Mouse (Mus musculus) neural tube, embryonic 12.5 days (tissue): ENCODE measurements around the gene Ccdc33. TPM values are rescaled to one million over a fixed set of nuclear protein-coding genes. Genes with fewer than 3 reads are reported as not detected.

ENCODE experiments used
- ATAC-seq: fragments of 200-750 bp; cut with Nextera tagmentation; 2 replicates; pipeline ENCODE4 v1.8.0; 2017; ENCODE audit warnings: low read depth, mild to moderate bottlenecking, moderate TSS enrichment, moderate library complexity; ENCODE audit not compliant: low FRiP score
- H3K27ac ChIP-seq: fragments of 300-500 bp; sonication (generic); 2 replicates; pipeline ENCODE4 v1.5.1; 2016
- H3K27me3 ChIP-seq: fragments of 300-500 bp; sonication (generic); replicated peaks from 2 replicates; pipeline ENCODE4 v1.6.1; 2016; ENCODE audit warnings: mild to moderate bottlenecking
- H3K36me3 ChIP-seq: fragments of 300-500 bp; sonication (generic); 2 replicates; pipeline ENCODE4 v1.6.1; 2016; ENCODE audit warnings: mild to moderate bottlenecking
- H3K4me1 ChIP-seq: fragments of 300-500 bp; sonication (generic); 2 replicates; pipeline ENCODE4 v1.6.1; 2016
- H3K4me2 ChIP-seq: fragments of 300-500 bp; sonication (generic); replicated peaks from 2 replicates; pipeline ENCODE4 v1.6.1; 2016; ENCODE audit warnings: mild to moderate bottlenecking
- H3K4me3 ChIP-seq: fragments of 300-500 bp; sonication (generic); 2 replicates; pipeline ENCODE4 v1.5.1; 2016
- H3K9ac ChIP-seq: fragments of 300-500 bp; sonication (generic); 2 replicates; pipeline ENCODE4 v1.6.1; 2016; ENCODE audit warnings: mild to moderate bottlenecking
- H3K9me3 ChIP-seq: fragments of 300-500 bp; sonication (generic); 2 replicates; pipeline ENCODE4 v1.6.1; 2016; ENCODE audit warnings: mild to moderate bottlenecking
- WGBS: fragments of 180-500 bp; shearing (Covaris S2); methylation state at CpG from one replicate; pipeline ENCODE4 v1.1.7; 2016; 5-methylcytosine and 5-hydroxymethylcytosine counted together
- polyA plus RNA-seq: library from polyadenylated mRNA; unstranded; fragments of >200 nt; fragmentation: Nextera tagmentation; extraction: Ambion mirVana; gene quantifications from 2 replicates; pipeline ENCODE4 v1.2.1, GENCODE M21; 2016

The Ccdc33 gene
- polyA plus RNA-seq: 0.70 and 1.3 TPM in 2 replicates

GRCm38 (mm10) chr9:58118671-58119070, at the start of gene Ccdc33:
Gene Ccdc33 (minus strand): TSS chr9:58118823.
- H3K4me2 ChIP-seq: no peak within 1 kb of the TSS
- H3K27me3 ChIP-seq: peaks cover 39% of the 10 kb centered on the region
- no peak for ATAC-seq
- H3K9ac ChIP-seq: no peak within 1 kb of the TSS
- 38% methylated on average over 2 of the region's 2 CpGs for WGBS
- H3K9me3 ChIP-seq: no peaks in the 10 kb centered on the region
- no peaks in the 10 kb centered on the region for H3K36me3 ChIP-seq
- H3K27ac ChIP-seq: no peak within 1 kb of the TSS
- no peak within 1 kb of the TSS for H3K4me3 ChIP-seq
- H3K4me1 ChIP-seq: peaks cover 30% of the 10 kb centered on the region

GRCm38 (mm10) chr9:58165779-58166178, 47.2 kb upstream of the Ccdc33 start:
- WGBS: 83% methylated on average over 1 of the region's 1 CpGs
- ATAC-seq: no peak

GRCm38 (mm10) chr9:58163146-58163545, 44.5 kb upstream of the Ccdc33 start:
- no peak overlapping the region for H3K27ac ChIP-seq
- H3K9me3 ChIP-seq: no peaks in the 10 kb centered on the region
- H3K27me3 ChIP-seq: 0 out of 2 replicates have a peak, but pooled peaks cover 4% of the 10 kb centered on the region
- no peak overlapping the region for H3K4me3 ChIP-seq
- H3K9ac ChIP-seq: no peak overlapping the region
- H3K36me3 ChIP-seq: no peaks in the 10 kb centered on the region
- no peak overlapping the region for H3K4me2 ChIP-seq
- H3K4me1 ChIP-seq: peaks cover 6% of the 10 kb centered on the region; the same call in 1 of the 2 replicates
- no peak for ATAC-seq
- WGBS: 75% methylated on average over 5 of the region's 5 CpGs

More at GRCm38 (mm10) chr9:58165779-58166178, 47.2 kb upstream of the Ccdc33 start:
- Histone ChIP-seq H3K27me3 (0 out of 2 replicates have a peak, but pooled peaks cover 4% of the 10 kb centered on the region), H3K4me3 (no peak overlapping the region), H3K36me3 (no peaks in the 10 kb centered on the region), H3K9me3 (no peaks in the 10 kb centered on the region), H3K27ac (no peak overlapping the region), H3K4me1 (peaks cover 6% of the 10 kb centered on the region), H3K9ac (no peak overlapping the region), H3K4me2 (no peak overlapping the region)

GRCm38 (mm10) chr9:58162173-58162572, 43.5 kb upstream of the Ccdc33 start:
- 86% methylated on average over 3 of the region's 3 CpGs for WGBS

GRCm38 (mm10) chr9:58160315-58160714, 41.7 kb upstream of the Ccdc33 start:
- H3K36me3 ChIP-seq: no peaks in the 10 kb centered on the region
- peaks cover 4% of the 10 kb centered on the region; the same call in 1 of the 2 replicates for H3K27me3 ChIP-seq
- no peak overlapping the region for H3K9ac ChIP-seq
- no peak overlapping the region for H3K4me2 ChIP-seq
- H3K4me3 ChIP-seq: no peak overlapping the region
- 84% methylated on average over 5 of the region's 5 CpGs for WGBS
- H3K27ac ChIP-seq: no peak overlapping the region
- H3K9me3 ChIP-seq: no peaks in the 10 kb centered on the region
- ATAC-seq: no peak
- peaks cover 9% of the 10 kb centered on the region for H3K4me1 ChIP-seq

More at GRCm38 (mm10) chr9:58162173-58162572, 43.5 kb upstream of the Ccdc33 start:
- H3K4me2 ChIP-seq: no peak overlapping the region
- H3K9me3 ChIP-seq: no peaks in the 10 kb centered on the region
- no peak overlapping the region for H3K9ac ChIP-seq
- H3K36me3 ChIP-seq: no peaks in the 10 kb centered on the region
- H3K27me3 ChIP-seq: 0 out of 2 replicates have a peak, but pooled peaks cover 4% of the 10 kb centered on the region
- no peak overlapping the region for H3K27ac ChIP-seq
- ATAC-seq: no peak
- peaks cover 6% of the 10 kb centered on the region; the same call in 1 of the 2 replicates for H3K4me1 ChIP-seq
- no peak overlapping the region for H3K4me3 ChIP-seq

- Histone ChIP-seq H3K4me1 (peaks cover 9% of the 10 kb centered on the region), H3K36me3 (no peaks in the 10 kb centered on the region), H3K27me3 (peaks cover 4% of the 10 kb centered on the region; the same call in 1 of the 2 replicates), H3K9ac (no peak overlapping the region), H3K9me3 (no peaks in the 10 kb centered on the region), H3K4me3 (no peak overlapping the region), H3K4me2 (no peak overlapping the region), H3K27ac (no peak overlapping the region)
- no peak for ATAC-seq
- WGBS: 73% methylated on average over 4 of the region's 4 CpGs
Measured at GRCm38 (mm10) chr9:58159855-58160254, 41.2 kb upstream of the Ccdc33 start.

- ATAC-seq: no peak
- no peak overlapping the region; the same call in 1 of the 2 replicates for H3K27ac ChIP-seq
- no peak overlapping the region for H3K4me3 ChIP-seq
- no peaks in the 10 kb centered on the region for H3K36me3 ChIP-seq
- 0 out of 2 replicates have a peak overlapping the region, but pooled peaks have one; percentile 8 for H3K9ac ChIP-seq
- peaks cover 9% of the 10 kb centered on the region for H3K4me1 ChIP-seq
- 47% methylated on average over 7 of the region's 7 CpGs for WGBS
- H3K9me3 ChIP-seq: no peaks in the 10 kb centered on the region
- peak overlapping the region; percentile 42 for H3K4me2 ChIP-seq
- H3K27me3 ChIP-seq: peaks cover 4% of the 10 kb centered on the region; the same call in 1 of the 2 replicates
Measured at GRCm38 (mm10) chr9:58158541-58159311, 40.1 kb upstream of the Ccdc33 start.

- no peak overlapping the region; the same call in 1 of the 2 replicates for H3K27ac ChIP-seq
- H3K4me1 ChIP-seq: peaks cover 18% of the 10 kb centered on the region
- H3K9me3 ChIP-seq: no peaks in the 10 kb centered on the region
- H3K27me3 ChIP-seq: peaks cover 4% of the 10 kb centered on the region; the same call in 1 of the 2 replicates
- H3K4me3 ChIP-seq: peak overlapping the region; percentile 5; the same call in 1 of the 2 replicates
- H3K4me2 ChIP-seq: peak overlapping the region; percentile 42
- H3K9ac ChIP-seq: no peak overlapping the region
- WGBS: 79% methylated on average over 13 of the region's 13 CpGs
- H3K36me3 ChIP-seq: no peaks in the 10 kb centered on the region
- ATAC-seq: no peak
Measured at GRCm38 (mm10) chr9:58157838-58158237, 39.2 kb upstream of the Ccdc33 start.

GRCm38 (mm10) chr9:58156819-58157560, 38.4 kb upstream of the Ccdc33 start:
- no peaks in the 10 kb centered on the region for H3K36me3 ChIP-seq
- H3K4me1 ChIP-seq: peaks cover 18% of the 10 kb centered on the region
- H3K27me3 ChIP-seq: no peaks in the 10 kb centered on the region; the same call in 1 of the 2 replicates
- no peak overlapping the region for H3K4me3 ChIP-seq
- no peaks in the 10 kb centered on the region for H3K9me3 ChIP-seq
- WGBS: 89% methylated on average over 22 of the region's 22 CpGs
- H3K4me2 ChIP-seq: peak overlapping the region; percentile 42
- no peak overlapping the region for H3K27ac ChIP-seq
- H3K9ac ChIP-seq: no peak overlapping the region
- ATAC-seq: no peak

- Histone ChIP-seq H3K4me1 (peaks cover 18% of the 10 kb centered on the region), H3K27me3 (no peaks in the 10 kb centered on the region; the same call in 1 of the 2 replicates), H3K4me2 (no peak overlapping the region), H3K9me3 (no peaks in the 10 kb centered on the region), H3K9ac (no peak overlapping the region), H3K27ac (no peak overlapping the region), H3K36me3 (no peaks in the 10 kb centered on the region), H3K4me3 (no peak overlapping the region)
- ATAC-seq: no peak
- WGBS: 57% methylated on average over 3 of the region's 3 CpGs
Measured at GRCm38 (mm10) chr9:58155366-58155765, 36.7 kb upstream of the Ccdc33 start.

- WGBS: 83% methylated on average over 3 of the region's 3 CpGs
- Histone ChIP-seq H3K27ac (no peak overlapping the region), H3K9ac (no peak overlapping the region), H3K27me3 (no peaks in the 10 kb centered on the region; the same call in 1 of the 2 replicates), H3K36me3 (no peaks in the 10 kb centered on the region), H3K4me1 (peaks cover 13% of the 10 kb centered on the region), H3K4me3 (no peak overlapping the region), H3K9me3 (no peaks in the 10 kb centered on the region), H3K4me2 (no peak overlapping the region)
- ATAC-seq: no peak
Measured at GRCm38 (mm10) chr9:58153095-58153494, 34.5 kb upstream of the Ccdc33 start.
